Mouse (Mus musculus): ENCODE data around the gene Helz2. TPM values are rescaled to one million over a fixed set of nuclear protein-coding genes. Genes with fewer than 3 reads are reported as not detected.
"Not testable (repeated sequence)": the region's sequence is repeated elsewhere in the genome, so short reads cannot be mapped to it uniquely, and the experiment has no call there.

Helz2 gene
- total RNA-seq (2014; rRNA removed), result 2.8 and 5.7 TPM in 2 replicates
- 0.19 and 0.24 TPM in 2 replicates for polyA plus RNA-seq (2015; fragmentation: Nextera tagmentation; extraction: Ambion mirVana)

DNA sequence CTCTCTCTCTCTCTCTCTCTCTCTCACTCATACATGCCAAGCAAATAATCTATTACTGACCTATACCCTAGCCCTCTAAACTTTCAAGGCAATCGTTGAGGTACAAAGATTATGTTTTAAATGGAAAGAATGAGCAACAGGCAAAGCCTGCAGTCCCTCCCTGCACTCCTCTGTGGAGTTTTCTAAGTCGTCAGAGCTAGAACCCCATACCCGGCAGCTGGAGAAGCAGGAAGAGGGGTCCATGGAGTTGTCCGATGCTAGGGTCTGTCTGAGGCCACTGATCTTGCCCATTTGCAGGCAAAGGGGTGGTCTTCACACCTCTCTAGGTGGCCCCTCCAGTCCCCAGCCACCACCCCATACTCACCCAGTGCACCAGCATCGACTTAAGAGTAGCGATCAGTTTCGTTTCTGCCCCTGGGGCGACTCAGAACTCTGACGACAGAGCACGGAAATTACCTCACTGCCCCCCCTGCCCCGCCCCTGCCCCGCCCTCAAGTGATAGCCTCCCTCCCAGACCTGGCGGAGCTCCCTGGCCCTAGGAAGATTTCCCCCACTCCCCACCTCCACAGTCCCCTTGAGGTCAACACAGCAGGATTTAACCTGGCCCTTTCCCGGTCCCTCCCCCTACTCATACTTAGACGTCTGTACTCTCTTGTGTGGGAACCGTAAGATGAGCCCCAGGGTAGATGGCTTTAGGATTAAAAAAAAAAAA, at the start of gene Helz2:
Helz2 (minus strand) TSS at position 426 of the 712 bp plus-strand sequence.
- Histone ChIP-seq H3K27me3 (ENCODE audit: insufficient read depth, low read length) (no peaks in the 10 kb centered on the region), H3K36me3 (ENCODE audit: insufficient read depth, low read length) (no peaks in the 10 kb centered on the region), H3K9ac (replicated peaks; ENCODE audit: low read length) (no peak within 1 kb of the TSS), H3K4me1 (ENCODE audit: insufficient read depth, low read length) (no peaks in the 10 kb centered on the region), H3K4me3 (ENCODE audit: low read length) (peak within 1 kb of the TSS; percentile 19), H3K27ac (no peak within 1 kb of the TSS), H3K4me2 (ENCODE audit: low read depth, low read length) (peak within 1 kb of the TSS; percentile 42), H3K9me3 (ENCODE audit: low read length) (no peaks in the 10 kb centered on the region)
- no peak for TF ChIP-seq CTCF (IDR thresholded peaks at IDR 0.05; ENCODE audit: low read depth)
- DNase-seq (ENCODE audit: low spot score) (no peak), ATAC-seq (no peak)
- WGBS, result 17% methylated on average over 16 of the region's 16 CpGs

DNA sequence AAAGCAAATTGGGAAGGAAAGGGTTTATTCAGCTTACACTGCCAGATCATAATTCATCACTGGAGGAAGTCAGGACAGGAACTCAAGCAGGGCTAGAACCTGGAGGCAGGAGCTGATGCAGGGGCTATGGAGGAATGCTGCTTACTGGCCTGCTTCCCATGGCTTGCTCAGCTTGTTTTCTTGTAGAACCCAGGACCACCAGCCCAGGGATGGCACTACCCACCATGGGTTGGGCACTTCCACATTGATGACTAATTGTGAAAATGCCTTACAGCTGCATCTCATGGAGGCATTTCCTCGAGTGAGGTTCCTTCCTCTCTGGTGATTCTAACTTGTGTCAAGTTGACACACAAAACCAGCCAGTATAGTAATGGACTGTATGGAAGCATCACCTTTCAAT, 49.1 kb upstream of the Helz2 start:
- Histone ChIP-seq H3K36me3 (ENCODE audit: insufficient read depth, low read length) (no peaks in the 10 kb centered on the region), H3K9ac (replicated peaks; ENCODE audit: low read length) (no peak overlapping the region), H3K4me1 (ENCODE audit: insufficient read depth, low read length) (no peaks in the 10 kb centered on the region; the same call in 1 of the 2 replicates), H3K4me2 (ENCODE audit: low read depth, low read length) (no peak overlapping the region), H3K4me3 (ENCODE audit: low read length) (no peak overlapping the region), H3K27ac (no peak overlapping the region), H3K9me3 (ENCODE audit: low read length) (no peaks in the 10 kb centered on the region), H3K27me3 (ENCODE audit: insufficient read depth, low read length) (no peaks in the 10 kb centered on the region)
- 81% methylated on average over 1 of the region's 1 CpGs for WGBS
- DNase-seq (ENCODE audit: low spot score) (no peak), ATAC-seq (no peak)
- no peak for TF ChIP-seq CTCF (IDR thresholded peaks at IDR 0.05; ENCODE audit: low read depth)

DNA sequence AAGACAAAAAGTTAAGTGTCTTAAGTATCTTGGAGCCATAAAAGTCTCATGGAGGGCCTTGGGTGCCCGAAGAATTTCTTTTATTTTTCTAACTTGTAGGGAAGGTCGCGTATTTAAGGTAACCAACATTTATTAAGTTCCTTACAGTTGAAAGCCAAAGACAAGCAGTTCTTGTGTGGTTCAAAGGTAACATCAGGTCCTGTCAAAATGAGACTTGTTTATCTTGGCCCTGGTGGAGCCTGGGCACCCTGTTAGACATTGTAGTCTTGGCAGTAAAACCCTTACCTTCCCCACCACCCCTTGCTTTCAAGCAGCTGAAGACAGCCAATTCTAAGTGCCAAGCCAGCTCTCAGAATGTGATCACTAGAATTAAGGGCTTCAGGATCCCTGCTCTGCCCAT, 46.9 kb upstream of the Helz2 start:
- 84% methylated on average over 3 of the region's 3 CpGs for WGBS
- ATAC-seq (no peak), DNase-seq (ENCODE audit: low spot score) (no peak)
- H3K36me3 ChIP-seq (ENCODE audit: insufficient read depth, low read length), result no peaks in the 10 kb centered on the region
- no peak for TF ChIP-seq CTCF (IDR thresholded peaks at IDR 0.05; ENCODE audit: low read depth)
- no peak overlapping the region for H3K27ac ChIP-seq
- H3K4me2 ChIP-seq (ENCODE audit: low read depth, low read length), result peak overlapping the region; percentile 73
- no peaks in the 10 kb centered on the region for H3K27me3 ChIP-seq (ENCODE audit: insufficient read depth, low read length)
- H3K4me1 ChIP-seq (ENCODE audit: insufficient read depth, low read length), result no peaks in the 10 kb centered on the region; the same call in 1 of the 2 replicates
- peak overlapping the region; percentile 55 for H3K4me3 ChIP-seq (ENCODE audit: low read length)
- H3K9me3 ChIP-seq (ENCODE audit: low read length), result no peaks in the 10 kb centered on the region
- peak overlapping the region; percentile 64; the same call in 1 of the 2 replicates for H3K9ac ChIP-seq (replicated peaks; ENCODE audit: low read length)

DNA sequence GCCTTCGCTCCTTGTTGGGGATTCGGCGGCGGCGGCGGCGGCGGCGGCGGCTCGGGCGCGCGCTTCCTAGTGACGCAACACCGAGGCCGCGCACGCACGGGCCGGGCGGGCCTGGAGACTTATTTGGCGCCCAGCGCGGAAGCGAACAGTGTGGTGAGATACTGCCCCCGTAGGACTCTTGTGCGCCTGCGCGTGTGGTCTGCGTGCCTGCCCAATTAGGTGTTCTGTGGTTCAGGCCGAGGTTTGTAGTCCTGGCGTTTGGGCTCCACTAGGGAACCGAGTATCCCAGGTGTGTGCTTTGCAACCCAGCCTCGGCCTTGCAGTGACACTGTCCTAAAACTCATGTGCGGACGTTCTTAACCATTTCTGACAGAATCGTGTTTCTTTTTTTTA, 46.1 kb upstream of the Helz2 start, which contains the start of gene Gmeb2:
Gmeb2 (minus strand) TSS at position 78 of the 393 bp plus-strand sequence.
- H3K36me3 ChIP-seq (ENCODE audit: insufficient read depth, low read length); H3K27me3 ChIP-seq (ENCODE audit: insufficient read depth, low read length); H3K9me3 ChIP-seq (ENCODE audit: low read length); H3K4me1 ChIP-seq (ENCODE audit: insufficient read depth, low read length): not testable (repeated sequence)
- peak within 1 kb of the TSS; percentile 55 for H3K4me3 ChIP-seq (ENCODE audit: low read length)
- ATAC-seq (peak; percentile 96), DNase-seq (ENCODE audit: low spot score) (peak; percentile 98)
- WGBS, result under 1% methylated on average over 37 of the region's 38 CpGs
- H3K9ac ChIP-seq (replicated peaks; ENCODE audit: low read length), result peak within 1 kb of the TSS; percentile 64
- H3K27ac ChIP-seq, result peak within 1 kb of the TSS; percentile 91
- peak; percentile 54 for TF ChIP-seq CTCF (IDR thresholded peaks at IDR 0.05; ENCODE audit: low read depth)
- H3K4me2 ChIP-seq (ENCODE audit: low read depth, low read length), result peak within 1 kb of the TSS; percentile 73

DNA sequence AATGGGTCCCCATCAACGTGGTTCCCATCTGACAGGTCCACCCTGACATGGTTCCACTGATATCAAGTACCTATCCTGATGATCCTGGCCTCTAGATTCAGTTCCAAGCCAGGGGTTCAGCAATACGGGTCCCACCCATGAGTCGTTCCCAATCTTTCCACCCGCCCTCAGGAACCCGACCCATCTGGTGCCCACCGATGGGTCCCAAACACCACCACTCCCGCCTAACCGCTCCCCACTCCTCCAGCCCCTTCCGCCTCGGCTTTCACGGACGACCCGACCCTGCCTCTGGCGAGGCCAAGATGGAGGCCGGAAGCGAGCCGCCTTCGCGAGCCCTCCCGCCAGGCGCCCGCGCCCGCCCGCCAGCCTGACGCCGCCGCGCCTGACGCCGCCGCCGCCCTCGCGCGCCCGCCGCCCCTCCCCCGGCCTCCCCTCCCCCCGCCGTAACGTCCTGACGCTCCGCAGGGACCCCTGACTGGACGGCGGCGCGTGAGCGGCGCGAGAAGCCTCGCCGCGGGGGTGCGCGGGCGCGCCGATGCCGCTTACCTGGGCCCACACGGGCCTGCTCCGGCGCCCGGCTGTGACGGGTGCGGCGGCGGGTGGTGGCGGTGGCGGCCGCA, 45.6 kb upstream of the Helz2 start:
- peak; percentile 91 for ATAC-seq
- WGBS, result under 1% methylated on average over 41 of the region's 71 CpGs
- no peak for TF ChIP-seq CTCF (IDR thresholded peaks at IDR 0.05; ENCODE audit: low read depth)

DNA sequence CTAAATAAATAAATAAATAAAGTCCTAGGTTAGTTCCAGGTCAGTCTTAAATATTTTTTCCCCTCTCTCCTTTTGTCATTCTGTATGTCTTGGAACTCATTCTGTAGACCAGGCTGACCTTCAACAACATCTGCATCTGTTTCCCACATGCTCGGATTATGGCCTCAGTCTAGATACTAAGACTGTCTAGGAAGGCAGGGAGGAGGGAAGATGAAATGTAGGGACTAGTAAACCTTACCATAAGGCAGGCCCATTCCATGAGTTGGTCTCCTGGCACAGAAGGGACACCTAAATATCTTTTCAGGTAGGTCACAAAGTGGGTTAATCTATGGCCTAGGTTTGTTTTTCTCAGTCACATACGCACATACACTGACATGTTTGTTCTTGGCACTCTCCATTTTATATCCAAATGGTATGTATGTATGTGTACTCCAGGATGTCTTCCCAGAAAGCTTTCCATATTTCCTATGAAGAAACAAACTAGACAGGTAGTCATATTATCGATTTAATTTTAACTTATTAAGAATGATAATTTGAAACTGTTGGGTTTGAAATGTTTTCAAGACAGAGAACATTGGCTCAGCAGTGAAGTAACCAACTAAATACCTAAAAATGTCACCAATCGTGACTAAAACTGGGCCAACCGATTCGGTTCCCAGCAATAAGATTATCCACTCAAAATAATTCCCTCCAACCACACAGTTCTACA, 45.0 kb upstream of the Helz2 start:
- Histone ChIP-seq H3K9me3 (ENCODE audit: low read length) (no peaks in the 10 kb centered on the region), H3K4me2 (ENCODE audit: low read depth, low read length) (peak overlapping the region; percentile 62), H3K27me3 (ENCODE audit: insufficient read depth, low read length) (no peaks in the 10 kb centered on the region), H3K27ac (peak overlapping the region; percentile 91), H3K4me3 (ENCODE audit: low read length) (peak overlapping the region; percentile 55), H3K9ac (replicated peaks; ENCODE audit: low read length) (peak overlapping the region; percentile 64), H3K4me1 (ENCODE audit: insufficient read depth, low read length) (no peaks in the 10 kb centered on the region; the same call in 1 of the 2 replicates), H3K36me3 (ENCODE audit: insufficient read depth, low read length) (no peaks in the 10 kb centered on the region)
- TF ChIP-seq CTCF (IDR thresholded peaks at IDR 0.05; ENCODE audit: low read depth), result no peak
- WGBS, result 55% methylated on average over 6 of the region's 6 CpGs
- DNase-seq (ENCODE audit: low spot score) (no peak), ATAC-seq (no peak)

More for the DNA sequence above, 45.6 kb upstream of the Helz2 start:
- Histone ChIP-seq H3K27ac (peak overlapping the region; percentile 91), H3K36me3 (ENCODE audit: insufficient read depth, low read length) (no peaks in the 10 kb centered on the region), H3K27me3 (ENCODE audit: insufficient read depth, low read length) (no peaks in the 10 kb centered on the region), H3K4me2 (ENCODE audit: low read depth, low read length) (peak overlapping the region; percentile 62), H3K9ac (replicated peaks; ENCODE audit: low read length) (peak overlapping the region; percentile 64), H3K4me3 (ENCODE audit: low read length) (peak overlapping the region; percentile 55), H3K4me1 (ENCODE audit: insufficient read depth, low read length) (no peaks in the 10 kb centered on the region; the same call in 1 of the 2 replicates), H3K9me3 (ENCODE audit: low read length) (no peaks in the 10 kb centered on the region)
- DNase-seq (ENCODE audit: low spot score), result peak; percentile 90

All from hindbrain, postnatal 0 days (tissue).